Mouse (Mus musculus) E14TG2a.4 (cell line): Measurements from ENCODE around the gene Gprc6a.

Experiments
- CTCF ChIP-seq: conservative IDR thresholded peaks from 2 replicates; pipeline ENCODE4 v1.5.1; 2014; ENCODE audit warnings: low read length
- POU5F1 ChIP-seq: IDR thresholded peaks from 2 replicates; pipeline ENCODE4 v1.6.1; 2014; ENCODE audit warnings: low read length, borderline replicate concordance

DNA sequence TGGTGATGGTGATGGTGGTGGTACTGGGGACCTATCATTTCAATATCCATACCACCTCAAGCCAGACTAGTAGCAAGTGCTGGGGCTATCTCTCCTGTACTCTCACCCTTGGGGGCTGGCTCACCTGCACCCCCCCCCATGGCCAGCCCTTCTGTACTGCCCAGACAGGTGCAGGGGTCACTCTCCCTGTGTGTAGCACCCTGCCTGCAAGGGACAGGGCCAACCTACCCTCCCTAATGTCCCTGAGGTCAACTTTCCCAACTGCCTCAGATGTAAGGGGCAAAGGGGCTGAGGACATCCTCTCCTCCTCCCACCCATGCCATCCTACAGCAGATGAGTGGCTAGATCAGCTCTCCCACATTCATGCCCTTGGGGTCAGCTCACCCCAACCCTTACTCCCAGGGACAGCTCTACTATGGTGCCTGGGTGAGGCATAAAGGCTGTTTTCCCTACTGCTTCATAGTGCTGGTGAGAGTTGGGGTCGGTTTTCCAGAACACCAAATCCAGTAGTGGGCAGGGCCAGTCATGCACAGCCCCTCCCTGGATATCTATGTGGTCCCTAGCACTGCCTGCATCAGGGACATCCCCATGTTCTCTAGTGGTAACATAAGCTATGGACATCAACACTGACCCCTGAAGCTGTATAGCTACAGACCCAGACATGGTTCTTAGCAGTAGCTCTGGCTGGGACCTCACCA, 41.0 kb upstream of the Gprc6a start:
- TF ChIP-seq CTCF: no peak
- TF ChIP-seq POU5F1: no peak
